Mouse (Mus musculus) right cerebral cortex, postnatal 14 days (tissue): Measurements from ENCODE around the gene Gbx1.
"Not testable (repeated sequence)": the region's sequence is repeated elsewhere in the genome, so short reads cannot be mapped to it uniquely, and the experiment has no call there.

Source experiments
- DNase-seq: peaks from one replicate; pipeline ENCODE4 v3.0.0; 2022

Gbx1 gene

DNA sequence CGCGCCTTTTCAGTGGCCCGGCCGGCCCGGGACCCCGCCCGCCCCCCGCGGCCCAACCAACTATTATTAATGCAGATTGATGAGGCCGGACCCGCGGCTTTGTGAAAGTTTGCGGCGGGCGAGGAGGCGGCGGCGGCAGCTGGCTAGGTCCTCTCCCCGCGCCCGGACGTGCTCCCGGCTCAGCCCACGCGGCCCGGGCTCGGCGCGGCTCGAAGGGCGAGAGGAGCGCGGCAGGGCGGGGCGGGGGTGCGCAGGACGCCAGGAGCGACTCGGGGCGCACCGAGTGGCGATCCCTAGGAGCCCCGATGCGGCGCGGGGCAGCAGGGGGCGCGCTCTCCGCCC is at the start of gene Gbx1:
Gene Gbx1, minus strand, starts transcription at position 314 of the 342 bp plus-strand sequence.
- no peak for DNase-seq

DNA sequence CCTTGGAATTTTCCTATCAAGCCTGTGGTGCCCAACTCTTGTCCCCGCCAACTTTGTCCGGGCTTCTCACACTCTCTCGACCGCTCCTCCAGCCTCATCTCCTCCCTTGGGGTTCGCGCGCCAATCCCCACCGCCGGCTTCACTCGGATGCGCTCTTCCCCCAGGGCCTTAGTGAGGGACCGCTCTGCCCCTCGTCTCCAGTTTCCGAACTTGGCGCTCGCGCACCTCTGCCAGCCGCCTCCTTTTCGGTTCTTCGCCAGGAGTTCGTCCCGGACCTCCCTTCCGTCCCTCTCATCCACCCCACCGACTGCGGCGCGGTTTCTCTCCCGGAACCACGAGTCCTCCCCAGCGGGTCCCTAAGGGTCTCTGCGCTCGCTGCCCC is 49.8 kb upstream of the Gbx1 start:
- DNase-seq = peak; percentile 33

DNA sequence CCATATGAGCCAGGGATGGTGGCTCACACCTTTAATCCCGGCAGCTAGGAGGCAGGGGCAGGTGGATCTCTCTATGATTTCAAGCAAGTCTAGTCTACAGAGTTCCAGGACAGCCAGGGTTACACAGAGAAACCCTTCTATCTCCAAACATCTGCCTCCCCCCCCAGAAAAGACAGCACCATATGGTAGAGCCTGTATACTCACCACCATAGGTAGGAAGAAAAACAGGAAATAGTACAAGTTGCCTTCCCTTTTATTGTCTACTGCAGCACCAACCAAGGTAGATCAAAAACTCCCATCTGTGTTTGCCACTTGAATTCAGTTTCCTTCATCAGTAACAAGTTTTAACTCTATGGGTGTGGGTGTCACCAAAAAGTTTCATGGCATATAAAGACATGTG is 48.9 kb upstream of the Gbx1 start:
- no peak for DNase-seq

DNA sequence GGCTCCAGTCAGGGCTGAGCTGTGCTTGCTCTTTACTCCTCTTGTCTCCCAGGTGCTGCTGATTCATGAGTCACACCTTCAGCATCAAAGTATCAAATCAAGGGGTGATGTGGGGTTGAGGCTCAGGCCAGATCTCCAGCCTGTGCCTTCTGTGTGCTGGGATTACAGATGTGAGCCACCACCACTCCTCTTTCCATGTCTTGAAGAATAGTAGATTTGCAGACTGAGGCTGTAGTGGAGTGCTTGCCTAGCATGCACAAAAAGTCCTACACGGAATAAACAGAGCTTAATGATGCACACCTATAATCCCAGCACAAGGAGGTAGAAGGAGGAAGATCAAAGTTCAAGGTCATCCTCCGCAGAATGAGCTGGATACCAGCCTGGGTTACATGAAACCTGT is 29.7 kb upstream of the Gbx1 start, which contains the start of gene 4931409K22Rik:
Gene 4931409K22Rik, minus strand, starts transcription at position 101 of the 400 bp plus-strand sequence.
- no peak for DNase-seq

DNA sequence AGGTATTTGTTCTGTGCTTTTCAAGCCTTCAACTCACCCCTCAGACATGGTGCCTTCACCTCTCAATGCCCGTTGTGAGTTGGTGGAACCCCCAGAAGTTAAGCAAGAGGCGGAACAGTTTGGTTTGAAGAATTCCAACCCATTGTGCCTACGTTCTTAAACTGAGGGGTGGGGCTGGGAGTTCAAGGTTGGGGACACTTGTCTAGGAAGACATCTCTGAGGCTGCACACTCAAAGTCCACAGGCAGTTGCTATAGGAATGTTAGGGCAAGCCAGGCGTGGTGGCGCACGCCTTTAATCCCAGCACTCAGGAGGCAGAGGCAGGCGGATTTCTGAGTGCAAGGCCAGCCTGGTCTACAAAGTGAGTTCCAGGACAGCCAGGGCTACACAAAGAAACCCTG is 28.3 kb upstream of the Gbx1 start:
- DNase-seq = not testable (repeated sequence)

DNA sequence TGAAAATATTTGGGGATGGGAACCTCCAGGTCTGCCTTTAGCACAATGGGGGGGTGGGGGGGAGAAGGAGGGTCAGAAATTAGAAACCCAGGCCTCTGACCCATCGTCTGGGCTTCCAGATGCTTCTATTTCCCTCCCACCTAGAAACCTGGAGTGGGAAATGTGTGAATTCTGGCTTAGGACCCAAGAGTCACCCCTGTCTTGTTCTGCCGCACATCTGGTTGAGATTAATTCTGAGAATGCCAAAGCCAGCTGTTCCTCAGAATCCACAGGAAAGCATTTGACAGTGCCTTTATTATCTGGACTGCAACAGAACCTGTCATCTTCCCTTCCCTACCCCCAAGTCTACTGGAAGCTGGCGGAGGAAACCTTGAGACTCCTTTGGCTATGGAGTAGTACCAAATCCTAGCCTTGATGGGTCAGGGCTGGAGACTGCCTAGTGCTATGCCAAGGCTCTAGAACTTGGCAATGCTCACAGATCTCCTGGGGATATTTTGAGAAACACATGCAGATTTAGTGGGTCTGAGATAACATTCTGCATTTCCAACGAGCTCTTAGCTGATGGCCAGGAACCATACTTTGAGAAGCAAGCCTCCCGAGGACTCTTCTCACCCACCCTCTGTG is 26.7 kb upstream of the Gbx1 start:
- DNase-seq = no peak

DNA sequence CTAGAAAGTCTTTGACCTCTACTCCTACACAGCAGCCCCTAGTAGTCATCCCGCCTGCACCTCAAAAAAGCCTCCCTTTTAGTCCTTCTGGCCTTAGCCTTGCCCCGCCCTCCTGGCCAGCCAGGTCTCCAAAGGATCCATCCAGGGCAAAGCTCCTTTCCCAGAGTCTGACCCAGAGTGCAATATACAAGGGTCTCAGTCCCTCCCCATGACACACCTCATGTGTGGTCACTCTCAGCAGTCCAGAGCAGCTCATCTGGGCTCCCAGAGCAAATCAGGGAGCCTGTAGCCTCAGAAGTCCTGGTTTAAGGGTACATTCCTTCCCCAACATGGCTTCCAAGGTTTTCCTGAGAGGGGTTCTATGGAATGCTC is 24.3 kb upstream of the Gbx1 start:
- DNase-seq = no peak

DNA sequence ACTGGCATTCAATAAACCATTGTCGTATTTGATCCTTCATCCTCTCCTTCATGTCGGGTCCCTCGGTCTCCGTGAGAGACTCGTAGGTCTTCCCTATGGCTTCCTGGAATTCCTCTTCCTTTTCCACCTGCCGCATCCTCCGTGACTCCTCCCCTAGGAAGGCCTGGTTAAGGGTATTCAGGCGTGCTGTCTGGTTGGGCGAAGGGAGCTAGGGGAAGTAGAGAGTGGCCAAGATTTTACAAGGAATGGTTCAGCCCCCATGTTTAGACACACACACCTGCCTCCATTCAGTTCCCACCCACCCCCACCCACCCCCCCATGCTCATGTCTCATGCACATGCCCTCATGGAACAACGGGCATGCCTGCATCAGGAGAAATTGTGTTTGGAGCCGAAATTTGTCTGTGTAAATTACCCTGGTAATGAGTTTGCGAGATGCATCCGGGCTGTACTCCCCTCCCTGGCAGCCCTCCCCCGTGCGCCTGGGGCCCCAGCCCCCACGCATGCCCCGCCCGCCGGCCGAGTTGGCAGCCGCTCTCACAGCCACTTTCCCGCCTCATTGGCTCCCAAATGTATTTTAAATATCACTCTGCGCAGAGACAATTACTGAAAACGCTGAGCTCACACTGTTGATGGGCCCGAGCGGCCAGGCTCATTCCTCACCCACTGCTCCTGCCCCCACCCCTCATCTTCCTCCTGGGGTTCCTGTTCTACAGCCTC is 23.8 kb upstream of the Gbx1 start:
- peak; percentile 70 for DNase-seq

DNA sequence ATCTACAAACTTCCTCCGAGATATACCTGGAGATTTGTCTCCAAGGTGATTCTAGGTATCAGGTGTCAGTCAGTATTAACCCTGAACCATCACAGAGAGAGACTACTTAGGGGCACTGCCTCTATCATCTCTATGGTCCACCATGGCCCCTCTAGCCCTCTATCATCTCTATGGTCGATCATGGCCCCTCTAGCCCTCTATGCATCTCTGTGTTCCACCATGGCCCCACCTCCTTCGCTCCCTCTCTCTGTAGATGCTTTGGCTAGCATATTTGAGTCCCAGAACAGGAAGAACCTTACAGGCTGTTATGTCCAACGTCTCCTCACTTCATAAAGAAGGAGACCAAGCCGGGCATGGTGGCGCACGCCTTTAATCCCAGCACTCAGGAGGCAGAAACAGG is 15.6 kb upstream of the Gbx1 start:
- DNase-seq = no peak

DNA sequence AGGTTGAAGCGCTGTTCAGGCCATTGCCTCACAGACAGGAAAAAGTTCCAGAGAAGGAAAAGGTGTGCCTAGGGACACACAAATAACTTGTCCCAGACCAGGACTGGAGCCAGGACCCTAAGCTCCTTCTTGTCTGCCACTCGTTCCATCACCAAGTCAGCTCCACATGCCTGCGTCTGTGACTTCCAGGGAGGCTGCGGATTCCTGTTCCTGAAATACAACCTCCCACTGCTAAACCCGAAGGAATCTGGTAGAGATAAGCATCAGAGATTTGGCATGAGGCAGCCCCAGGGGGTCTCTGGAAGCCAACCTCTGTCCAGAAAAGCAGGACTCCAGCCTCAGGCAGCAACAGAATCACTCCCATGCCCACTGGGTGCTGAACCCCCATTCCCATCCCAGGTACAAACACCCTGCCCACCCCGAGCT is 14.2 kb upstream of the Gbx1 start:
- no peak for DNase-seq

DNA sequence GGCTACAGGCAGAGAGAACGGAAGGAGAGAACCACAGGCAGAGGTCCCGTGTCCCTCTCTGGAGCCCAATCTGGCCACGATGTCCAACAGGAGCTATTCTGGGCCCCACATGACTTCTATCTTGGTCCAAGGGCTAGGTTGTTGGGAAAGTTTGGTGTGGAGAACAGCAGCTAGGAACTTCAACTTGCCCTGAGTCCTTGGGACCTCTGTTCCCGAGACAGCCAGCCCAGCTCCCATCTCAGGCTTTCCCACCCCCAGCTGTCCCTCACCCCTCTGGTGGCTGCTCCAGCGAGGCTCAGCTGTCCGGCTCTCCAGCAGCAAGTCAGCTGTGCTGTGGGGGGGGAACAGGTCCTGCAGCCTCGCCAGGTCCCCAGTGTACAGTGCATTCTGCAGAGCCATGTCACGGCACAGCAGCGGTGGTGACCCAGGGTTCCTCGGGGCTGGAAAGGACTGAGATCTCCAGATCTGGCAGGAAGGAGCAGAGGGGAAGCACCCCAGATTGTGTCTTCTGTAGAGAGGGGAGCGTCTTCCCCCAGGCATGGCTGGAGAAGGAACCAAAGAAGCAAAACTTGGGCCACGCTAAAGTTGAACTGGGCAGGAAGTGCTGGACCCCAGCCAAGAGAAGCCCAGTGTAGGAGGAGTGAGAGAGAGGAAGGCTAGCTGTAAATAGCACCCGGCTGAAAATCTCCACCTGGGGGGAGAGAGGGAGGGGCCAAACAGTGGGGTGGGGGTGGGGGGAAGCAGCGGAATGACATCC is 13.6 kb upstream of the Gbx1 start, which contains the start of gene Asb10:
Gene Asb10, minus strand, starts transcription at position 592 of the 757 bp plus-strand sequence.
- peak; percentile 59 for DNase-seq

DNA sequence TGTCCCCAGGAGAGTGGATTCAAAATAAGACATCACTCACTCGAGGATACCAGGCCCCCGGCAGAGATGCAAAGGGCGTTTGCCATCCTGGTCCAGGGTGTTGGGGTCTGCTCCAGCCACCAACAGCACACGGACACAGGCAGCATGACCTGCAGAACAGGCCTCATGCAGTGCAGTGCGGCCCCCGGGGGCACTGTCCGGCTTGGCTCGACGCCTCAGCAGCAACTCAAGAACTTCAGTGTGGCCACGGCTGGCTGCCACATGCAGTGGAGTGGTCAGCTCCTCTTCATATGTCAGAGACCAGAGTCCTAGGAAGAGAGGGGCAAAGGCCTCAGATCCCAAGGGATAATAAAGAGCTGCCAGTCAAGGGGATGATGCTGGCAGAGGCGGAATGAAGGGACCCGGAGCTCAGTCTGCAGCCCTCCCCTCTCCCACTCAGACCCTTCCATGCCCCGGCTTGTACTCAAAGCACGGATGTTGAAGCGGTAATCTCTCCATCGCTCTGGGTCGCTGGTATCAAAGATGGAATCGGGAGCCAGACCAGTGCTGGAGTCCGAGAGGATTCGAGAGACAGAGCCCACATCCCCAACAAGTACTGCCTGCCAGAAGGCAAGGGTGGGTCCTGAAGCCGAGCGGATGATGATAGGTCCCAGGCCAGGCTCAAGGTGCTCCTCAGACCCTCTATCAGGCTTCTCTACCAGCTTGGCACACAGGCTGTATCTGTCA is 12.7 kb upstream of the Gbx1 start:
- no peak for DNase-seq

DNA sequence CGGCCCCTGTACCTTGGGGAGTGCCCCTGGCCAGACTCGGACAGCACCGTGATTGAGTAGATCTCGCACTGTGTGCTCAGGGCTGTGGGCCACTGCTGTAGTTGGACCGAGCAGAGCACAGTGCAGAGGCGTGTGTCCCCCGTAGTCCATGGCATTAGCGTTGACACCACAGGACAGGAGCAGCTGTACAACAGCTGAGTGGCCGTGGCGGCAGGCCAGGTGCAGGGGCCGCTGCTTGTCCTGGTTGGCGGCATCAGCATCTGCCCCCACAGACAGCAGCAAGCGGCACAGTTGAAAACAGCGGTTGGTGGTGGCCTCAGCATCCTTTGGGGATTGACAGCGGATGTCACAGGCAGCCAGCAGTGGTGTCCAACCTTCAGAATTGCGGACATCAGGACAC is 10.6 kb upstream of the Gbx1 start:
- DNase-seq = no peak

DNA sequence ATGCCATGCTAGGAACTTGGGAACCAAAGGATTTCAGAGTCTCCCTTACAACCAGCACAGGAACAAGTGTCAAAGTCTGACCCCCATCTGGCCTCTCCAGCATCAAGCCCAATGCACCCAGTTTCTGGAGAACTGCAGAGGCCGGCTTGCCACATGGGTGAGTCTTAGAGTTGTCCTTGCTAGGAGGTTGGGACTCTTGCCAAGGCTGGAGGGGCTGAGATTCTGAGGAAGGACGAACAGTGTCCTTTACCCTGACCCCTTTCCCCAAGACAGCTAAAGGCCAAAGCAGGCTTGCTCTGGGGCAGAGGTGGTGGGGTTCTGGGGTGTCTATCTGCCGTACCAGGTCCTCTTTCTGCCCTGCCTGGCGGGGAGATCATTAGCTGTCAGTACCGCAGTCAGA is 9.5 kb upstream of the Gbx1 start:
- DNase-seq = no peak

DNA sequence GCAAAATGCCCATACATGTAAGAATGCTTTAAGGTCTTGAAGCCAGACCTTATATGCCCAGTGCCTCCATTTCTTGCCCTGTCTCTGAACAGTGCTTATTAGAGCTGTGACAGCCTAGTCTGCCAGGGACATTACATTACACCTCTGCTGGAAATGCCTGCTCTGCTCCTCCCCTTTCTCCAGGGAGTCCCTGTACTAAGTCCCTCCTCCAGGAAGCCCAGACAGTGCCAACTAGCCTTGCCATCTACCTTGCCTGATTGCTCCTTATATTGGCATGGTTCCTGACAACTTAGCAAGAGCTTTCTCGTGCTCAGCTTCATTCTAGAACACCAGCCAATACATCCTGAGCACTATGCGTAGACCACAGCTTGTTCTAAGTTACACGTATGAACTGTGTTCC is 8.7 kb upstream of the Gbx1 start:
- no peak for DNase-seq

DNA sequence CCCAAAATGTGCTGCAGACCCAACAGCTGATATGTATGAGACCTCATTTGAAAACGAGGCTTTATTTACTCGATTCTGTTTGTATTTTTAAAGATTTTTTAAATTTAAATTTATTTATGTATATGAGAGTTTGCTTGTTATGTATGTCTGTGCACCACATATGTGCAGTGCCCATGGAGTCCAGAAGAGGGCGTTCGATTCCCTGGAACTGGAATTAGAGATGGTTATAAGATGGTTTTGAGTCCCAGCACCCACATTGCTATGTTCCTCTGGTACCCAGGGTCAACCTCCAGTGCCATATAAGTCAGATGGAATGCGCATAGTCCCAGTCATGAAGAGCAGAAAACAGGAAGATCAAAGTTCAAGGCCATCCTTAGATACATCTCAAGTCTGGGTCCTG is 7.3 kb upstream of the Gbx1 start:
- no peak for DNase-seq

DNA sequence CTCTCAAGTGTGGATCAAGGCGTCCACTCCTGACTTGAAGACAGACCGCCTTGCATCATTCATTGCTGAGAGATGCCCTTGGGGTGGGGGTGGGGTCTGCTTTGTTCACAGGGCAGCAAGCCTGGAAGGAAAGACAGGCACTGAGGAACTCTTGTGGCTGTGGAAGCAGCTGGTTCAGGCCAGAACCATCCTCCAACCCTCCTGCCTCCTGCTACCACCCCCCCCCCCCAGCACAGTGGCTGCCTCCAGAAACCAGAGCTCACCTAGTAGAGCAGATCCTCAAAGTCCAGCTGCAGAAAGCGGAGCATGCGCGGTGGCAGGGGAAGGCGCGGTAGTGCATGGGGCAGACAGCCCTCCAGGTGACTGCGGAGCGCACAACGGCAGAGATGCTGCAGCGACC is 6.4 kb upstream of the Gbx1 start:
- no peak for DNase-seq

DNA sequence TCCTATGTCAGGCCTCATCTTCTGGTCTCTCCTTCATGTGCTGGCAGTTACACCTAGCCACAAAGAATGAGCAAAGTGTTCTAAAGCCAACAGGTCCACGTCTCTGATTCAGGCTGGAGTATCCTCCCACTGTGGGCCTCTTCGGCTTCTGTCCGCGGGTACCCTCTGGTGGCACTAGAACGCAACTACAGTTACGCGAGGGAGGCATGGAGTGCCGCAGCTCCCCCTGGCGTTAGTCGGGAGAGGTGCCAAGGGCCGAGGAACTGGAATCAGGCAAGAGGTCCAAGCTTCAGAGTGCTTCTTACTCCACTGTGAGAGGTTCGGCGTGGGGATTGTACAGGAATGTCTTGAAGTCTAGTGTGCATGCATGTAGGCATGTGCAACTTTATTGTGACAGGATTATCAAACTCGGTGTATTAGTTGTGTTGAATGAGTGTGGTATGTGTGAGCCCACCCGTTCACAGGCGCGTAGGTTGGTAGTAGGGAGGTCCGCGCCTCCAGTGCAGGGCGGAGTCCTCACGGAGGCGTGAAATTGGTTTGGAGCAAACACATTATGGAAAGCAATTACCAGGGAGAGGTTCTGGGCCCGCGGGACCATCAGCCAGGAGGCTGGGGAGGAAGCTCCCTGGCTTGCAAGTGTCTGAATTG is 3.2 kb upstream of the Gbx1 start:
- peak; percentile 92 for DNase-seq

DNA sequence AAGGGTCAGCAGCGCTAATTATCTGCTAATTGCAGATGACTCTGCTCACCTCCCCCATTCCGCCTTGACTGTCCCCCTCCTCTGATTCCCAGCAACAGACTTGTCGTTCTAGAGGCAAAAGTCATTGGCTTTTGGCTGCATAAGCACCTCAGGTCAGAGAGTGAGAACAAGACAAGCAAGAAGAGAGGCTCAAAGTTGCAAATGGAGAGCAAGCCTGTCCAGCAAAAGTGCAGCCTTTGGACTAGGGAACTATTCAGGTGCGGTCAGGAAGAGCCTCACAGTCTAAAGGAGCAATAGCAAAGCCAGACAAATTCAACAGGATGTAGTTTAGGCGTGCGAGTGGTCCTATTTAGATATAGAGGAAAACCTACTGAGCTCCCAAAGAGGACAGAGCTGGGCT is 778 bp upstream of the Gbx1 start:
- DNase-seq = no peak

DNA sequence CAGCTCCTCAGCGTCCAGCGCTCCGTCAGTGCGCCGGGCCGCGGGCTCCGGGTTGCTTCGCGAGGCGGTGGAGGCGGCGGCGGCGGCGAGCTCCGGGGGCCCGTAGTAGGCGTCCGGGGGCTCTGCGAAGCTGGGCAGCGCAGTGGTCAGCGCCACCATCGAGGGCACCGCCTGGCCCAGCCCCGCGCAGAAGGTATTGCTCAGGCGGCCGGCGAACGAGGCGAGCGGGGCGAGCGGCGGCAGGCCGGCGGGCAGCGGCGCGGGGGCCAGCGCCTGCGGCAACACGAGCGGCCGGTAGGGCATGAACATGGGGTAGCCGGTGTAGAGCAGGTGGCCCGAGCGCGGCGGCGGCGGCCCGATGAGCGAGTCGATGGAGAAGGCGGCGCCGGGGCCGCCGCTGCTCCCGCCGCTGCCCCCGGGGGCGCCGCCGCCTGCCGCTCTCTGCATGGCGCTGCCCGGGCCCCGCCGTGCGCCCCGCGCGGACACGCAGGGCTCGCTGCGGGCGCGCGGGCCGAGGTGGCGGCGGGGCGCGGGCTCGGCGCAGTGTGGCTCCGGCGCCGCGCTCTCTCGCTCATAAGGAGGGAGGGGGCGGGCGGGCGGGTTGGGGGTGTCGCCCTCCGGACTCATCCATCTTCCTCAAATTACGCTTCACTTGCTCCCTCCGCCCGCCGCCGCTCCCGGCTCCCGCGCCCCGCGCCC is 663 bp downstream of the Gbx1 start:
- DNase-seq = no peak

DNA sequence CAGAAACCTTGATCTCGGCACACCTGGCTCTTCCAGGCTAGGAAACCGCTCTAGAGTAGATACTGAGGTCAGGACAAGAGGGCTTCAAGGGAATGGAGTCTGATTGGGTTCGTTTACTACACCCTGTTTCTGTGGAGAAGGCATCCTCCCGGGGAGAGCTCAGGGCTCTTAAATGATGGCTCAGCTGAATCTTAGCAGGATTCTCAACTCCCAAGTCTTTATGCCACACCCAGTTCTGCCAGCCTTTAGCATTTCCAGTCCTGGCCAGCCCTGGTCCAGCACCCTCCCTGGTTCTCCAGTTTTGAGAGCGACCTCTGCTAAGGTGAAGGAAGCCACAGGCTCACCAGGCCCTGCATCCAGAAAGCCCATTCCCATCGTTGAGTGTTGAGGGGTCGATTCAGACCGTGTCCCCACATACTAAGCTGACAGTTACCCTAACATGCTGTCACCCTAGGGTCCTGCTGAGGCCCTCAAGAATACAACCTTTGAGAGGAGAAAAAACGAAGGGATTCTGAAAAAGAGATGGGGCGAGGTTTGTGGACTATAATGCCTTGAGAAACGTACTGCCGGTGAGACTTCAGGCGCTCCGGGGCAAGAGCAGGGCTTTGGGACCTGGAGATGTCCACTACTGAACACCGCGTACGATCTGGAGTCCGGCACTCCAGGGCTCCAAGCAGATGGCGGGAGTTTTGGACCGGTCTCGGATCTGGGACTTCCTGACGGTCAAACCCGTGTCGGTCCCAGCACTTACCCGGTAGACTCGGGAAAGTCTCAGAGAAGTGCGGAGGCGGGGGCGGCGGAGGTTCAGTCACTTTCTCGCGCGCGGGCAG is 1.4 kb downstream of the Gbx1 start:
- no peak for DNase-seq
